Mouse (Mus musculus) urinary bladder, postnatal 14 days (tissue): ENCODE data around the gene Zc3hc1.
"Not testable (repeated sequence)": the region's sequence is repeated elsewhere in the genome, so short reads cannot be mapped to it uniquely, and the experiment has no call there.

Experiments used
- DNase-seq: peaks from one replicate; pipeline ENCODE4 v3.0.0; 2021; ENCODE audit warnings: low spot score

The Zc3hc1 gene

GRCm38 (mm10) chr6:30390714-30391697 lies at the start of gene Zc3hc1:
TSS of gene Zc3hc1 (minus strand) at chr6:30391028.
- peak; percentile 68 for DNase-seq

GRCm38 (mm10) chr6:30439576-30439975 lies 48.7 kb upstream of the Zc3hc1 start:
- no peak for DNase-seq

GRCm38 (mm10) chr6:30437054-30437453 lies 46.2 kb upstream of the Zc3hc1 start:
- DNase-seq: no peak

GRCm38 (mm10) chr6:30436476-30436875 lies 45.6 kb upstream of the Zc3hc1 start:
- DNase-seq: no peak

GRCm38 (mm10) chr6:30432461-30433192 lies 41.8 kb upstream of the Zc3hc1 start:
- DNase-seq: no peak

GRCm38 (mm10) chr6:30416801-30417200 lies 26.0 kb upstream of the Zc3hc1 start:
- no peak for DNase-seq

- DNase-seq: no peak
Observed at GRCm38 (mm10) chr6:30416126-30416525, 25.3 kb upstream of the Zc3hc1 start.

GRCm38 (mm10) chr6:30411311-30411710 lies 20.5 kb upstream of the Zc3hc1 start:
- DNase-seq: no peak

GRCm38 (mm10) chr6:30409399-30410093 lies 18.7 kb upstream of the Zc3hc1 start:
- DNase-seq: no peak

GRCm38 (mm10) chr6:30408276-30408675 lies 17.4 kb upstream of the Zc3hc1 start:
- DNase-seq: no peak

GRCm38 (mm10) chr6:30404671-30405070 lies 13.8 kb upstream of the Zc3hc1 start:
- DNase-seq: no peak

- DNase-seq: peak; percentile 56
Observed at GRCm38 (mm10) chr6:30403465-30403864, 12.6 kb upstream of the Zc3hc1 start.

- DNase-seq: peak; percentile 36
Observed at GRCm38 (mm10) chr6:30402091-30402491, 11.3 kb upstream of the Zc3hc1 start.

- peak; percentile 99 for DNase-seq
Observed at GRCm38 (mm10) chr6:30401308-30402015, 10.6 kb upstream of the Zc3hc1 start, which contains the start of gene Klhdc10. TSS of gene Klhdc10 (plus strand) at chr6:30401868.

GRCm38 (mm10) chr6:30400716-30401115 lies 9.9 kb upstream of the Zc3hc1 start:
- DNase-seq: no peak

- no peak for DNase-seq
Observed at GRCm38 (mm10) chr6:30400146-30400545, 9.3 kb upstream of the Zc3hc1 start.

GRCm38 (mm10) chr6:30391996-30392395 lies 1.2 kb upstream of the Zc3hc1 start:
- no peak for DNase-seq

- DNase-seq: not testable (repeated sequence)
Observed at GRCm38 (mm10) chr6:30390271-30390670, 557 bp downstream of the Zc3hc1 start.

- DNase-seq: no peak
Observed at GRCm38 (mm10) chr6:30381116-30381515, 9.7 kb downstream of the Zc3hc1 start.

- no peak for DNase-seq
Observed at GRCm38 (mm10) chr6:30375791-30376190, 15.0 kb downstream of the Zc3hc1 start.

GRCm38 (mm10) chr6:30374731-30375510 lies 15.9 kb downstream of the Zc3hc1 start:
- DNase-seq: peak; percentile 29
